26 mouse cellular contexts compared by ENCODE assay signal in the genomic region with DNA sequence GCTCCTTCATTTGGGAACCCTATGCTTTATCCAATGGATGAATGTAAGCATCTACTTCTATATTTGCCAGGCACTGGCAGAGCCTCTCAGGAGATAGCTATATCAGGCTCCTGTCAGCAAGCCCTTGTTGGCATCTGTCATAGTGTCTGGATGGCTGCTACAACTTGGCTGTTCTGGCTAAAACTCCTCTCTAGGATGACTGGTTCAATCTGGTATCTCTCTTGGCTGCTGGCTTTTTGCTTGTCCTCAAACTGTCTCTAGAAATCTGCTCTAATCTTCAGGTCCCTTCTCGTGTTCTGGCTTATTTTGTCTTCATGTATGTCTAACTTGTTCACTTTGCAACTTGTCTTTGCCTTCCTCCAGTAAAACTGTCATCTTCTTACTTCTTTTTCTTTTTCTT.
DNase-seq lines count a peak whose midpoint lies in the region; ATAC-seq and TF ChIP-seq lines count a peak whose summit lies in the region.
"Had no signal": no experiment of that assay in that cellular context is flagged by ENCODE, and none has a peak within 500 bp of the region (broad histone marks: within the 10 kb centered on the region; RNA-seq: fewer than 3 reads in every experiment).

No protein-coding gene starts in this region.

- no peak overlapping the region for H3K9ac ChIP-seq in forebrain, postnatal 0 days
- H3K9ac ChIP-seq in forebrain, embryonic 11.5 days (ENCODE audit: low read length) = no peak overlapping the region
- no peak overlapping the region for H3K9ac ChIP-seq in midbrain, embryonic 14.5 days (replicated peaks; ENCODE audit: low read length)
- H3K9ac ChIP-seq: embryonic facial prominence, embryonic 13.5 days; embryonic facial prominence, embryonic 15.5 days; forebrain, embryonic 13.5 days; forebrain, embryonic 15.5 days had no signal

- H3K27me3 ChIP-seq in forebrain, postnatal 0 days (ENCODE audit: insufficient read depth, low read length) = no peaks in the 10 kb centered on the region
- H3K27me3 ChIP-seq in forebrain, embryonic 11.5 days (ENCODE audit: control insufficient read depth, insufficient read depth, low read length) = no peaks in the 10 kb centered on the region
- H3K27me3 ChIP-seq in midbrain, embryonic 14.5 days (ENCODE audit: control insufficient read depth, insufficient read depth, low read length) = no peaks in the 10 kb centered on the region
- H3K27me3 ChIP-seq: CH12.LX; embryonic facial prominence, embryonic 13.5 days; embryonic facial prominence, embryonic 15.5 days; forebrain, embryonic 13.5 days; forebrain, embryonic 15.5 days; Patski had no signal

- no peaks in the 10 kb centered on the region for H3K36me3 ChIP-seq in forebrain, postnatal 0 days (ENCODE audit: insufficient read depth)
- H3K36me3 ChIP-seq in forebrain, embryonic 11.5 days (ENCODE audit: control insufficient read depth, insufficient read depth, low read length) = no peaks in the 10 kb centered on the region
- no peaks in the 10 kb centered on the region for H3K36me3 ChIP-seq in midbrain, embryonic 14.5 days (ENCODE audit: control insufficient read depth, insufficient read depth, low read length)
- H3K36me3 ChIP-seq: embryonic facial prominence, embryonic 13.5 days; embryonic facial prominence, embryonic 15.5 days; forebrain, embryonic 10.5 days; forebrain, embryonic 15.5 days; G1E had no signal

- TF ChIP-seq CTCF in forebrain, postnatal 0 days (IDR thresholded peaks at IDR 0.05; ENCODE audit: low read depth) = no peak

- peak; percentile 85 for ATAC-seq in forebrain, postnatal 0 days
- ATAC-seq in forebrain, embryonic 11.5 days (replicated peaks; ENCODE audit: low FRiP score) = no peak
- no peak for ATAC-seq in midbrain, embryonic 14.5 days (ENCODE audit: low FRiP score, low TSS enrichment)
- ATAC-seq: activated CD4-positive, CD25-positive, alpha-beta regulatory T cell, adult 4 months; CD4-positive, CD25-positive, alpha-beta regulatory T cell, adult 4 months; forebrain, embryonic 13.5 days; forebrain, embryonic 15.5 days; Patski had no signal

- no peak overlapping the region for H3K27ac ChIP-seq in forebrain, postnatal 0 days (ENCODE audit: low read depth, low read length)
- H3K27ac ChIP-seq in forebrain, embryonic 11.5 days (ENCODE audit: low read depth, low read length) = no peak overlapping the region
- H3K27ac ChIP-seq in midbrain, embryonic 14.5 days (replicated peaks; ENCODE audit: low read depth, low read length) = no peak overlapping the region
- H3K27ac ChIP-seq: embryonic facial prominence, embryonic 13.5 days; embryonic facial prominence, embryonic 15.5 days; forebrain, embryonic 10.5 days; forebrain, embryonic 13.5 days; forebrain, embryonic 15.5 days had no signal

- no peak overlapping the region for H3K4me3 ChIP-seq in forebrain, postnatal 0 days (ENCODE audit: low read depth, low read length)
- H3K4me3 ChIP-seq in forebrain, embryonic 11.5 days (ENCODE audit: low read depth, low read length) = no peak overlapping the region
- H3K4me3 ChIP-seq in midbrain, embryonic 14.5 days (replicated peaks; ENCODE audit: low read depth, low read length) = no peak overlapping the region
- H3K4me3 ChIP-seq: embryonic facial prominence, embryonic 13.5 days; embryonic facial prominence, embryonic 15.5 days; erythroblast, embryonic 14.5 days; forebrain, embryonic 10.5 days; forebrain, embryonic 13.5 days; forebrain, embryonic 15.5 days had no signal

- H3K9me3 ChIP-seq in forebrain, postnatal 0 days (ENCODE audit: low read length) = no peaks in the 10 kb centered on the region
- H3K9me3 ChIP-seq in forebrain, embryonic 11.5 days (ENCODE audit: control insufficient read depth, low read length) = no peaks in the 10 kb centered on the region
- no peaks in the 10 kb centered on the region for H3K9me3 ChIP-seq in midbrain, embryonic 14.5 days (ENCODE audit: control insufficient read depth, low read length)
- H3K9me3 ChIP-seq: embryonic facial prominence, embryonic 13.5 days; embryonic facial prominence, embryonic 15.5 days; forebrain, embryonic 10.5 days; forebrain, embryonic 13.5 days; forebrain, embryonic 15.5 days had no signal

- WGBS in forebrain, postnatal 0 days = 56% methylated on average over 1 of the region's 1 CpGs
- 64% methylated on average over 1 of the region's 1 CpGs for WGBS in forebrain, embryonic 11.5 days
- WGBS in midbrain, embryonic 14.5 days = 72% methylated on average over 1 of the region's 1 CpGs

- no peaks in the 10 kb centered on the region for H3K4me1 ChIP-seq in forebrain, postnatal 0 days (ENCODE audit: insufficient read depth)
- no peaks in the 10 kb centered on the region for H3K4me1 ChIP-seq in forebrain, embryonic 11.5 days (replicated peaks; ENCODE audit: control insufficient read depth, insufficient read depth, low read length)
- H3K4me1 ChIP-seq in midbrain, embryonic 14.5 days (ENCODE audit: control insufficient read depth, insufficient read depth, low read length) = no peaks in the 10 kb centered on the region
- H3K4me1 ChIP-seq: embryonic facial prominence, embryonic 13.5 days; embryonic facial prominence, embryonic 15.5 days; forebrain, embryonic 10.5 days; forebrain, embryonic 13.5 days; forebrain, embryonic 15.5 days had no signal

- DNase-seq in forebrain, postnatal 0 days = peak; percentile 33
- DNase-seq in forebrain, embryonic 11.5 days (ENCODE audit: low spot score) = no peak
- peak; percentile 54 for DNase-seq in brain, adult 2 months (ENCODE audit: low read depth, low spot score)
- peak; percentile 23 for DNase-seq in telencephalon, adult 2 months (ENCODE audit: low read depth, low spot score)
- DNase-seq in midbrain, embryonic 14.5 days = no peak
- DNase-seq: adrenal gland, adult 8-10 months; adrenal gland, postnatal 14 days; adrenal gland, postnatal 36 days; B cell, adult 2 months; cerebellum, adult 18-20 months; cerebellum, adult 8-10 months; cerebellum, adult 9-11 months; cerebellum, postnatal 14 days; cerebellum, postnatal 36 days; embryo, embryonic 11 days had no signal

- no peak overlapping the region for H3K4me2 ChIP-seq in forebrain, postnatal 0 days (ENCODE audit: low read depth)
- no peak overlapping the region for H3K4me2 ChIP-seq in forebrain, embryonic 11.5 days (ENCODE audit: low read depth, low read length, severe bottlenecking)
- no peak overlapping the region for H3K4me2 ChIP-seq in midbrain, embryonic 14.5 days (ENCODE audit: low read length)
- H3K4me2 ChIP-seq: embryonic facial prominence, embryonic 13.5 days; embryonic facial prominence, embryonic 15.5 days; forebrain, embryonic 13.5 days; forebrain, embryonic 15.5 days had no signal

Comparison
In these comparisons a context has a peak if more than half of its experiments do, and no peak if none do; other contexts are left out.
1. DNase-seq: peak in forebrain, postnatal 0 days (single experiment), brain, adult 2 months (single experiment) and telencephalon, adult 2 months (single experiment); none in forebrain, embryonic 11.5 days (single experiment) and midbrain, embryonic 14.5 days (single experiment).